Mouse (Mus musculus) monocyte, adult 5-6 weeks (primary cell): ENCODE measurements around the gene Chfr. TPM values are rescaled to one million over a fixed set of nuclear protein-coding genes. Genes with fewer than 3 reads are reported as not detected.

Source experiments
- ATAC-seq: fragments of 153-309, 156-312 bp; replicated peaks from 2 replicates; pipeline ENCODE4 v1.8.0; 2017; ENCODE audit warnings: mild to moderate bottlenecking; ENCODE audit not compliant: low TSS enrichment, insufficient number of reproducible peaks, severe bottlenecking, poor library complexity, low FRiP score
- total RNA-seq: library from RNA; stranded (forward); fragments of 200-1000, 200-491, 200-594 nt; gene quantifications from 3 replicates; pipeline ENCODE4 v1.2.3, GENCODE M21; 2017

The Chfr gene
- total RNA-seq, result 84.6 to 106 TPM (median 89.6 TPM) in 3 replicates

DNA sequence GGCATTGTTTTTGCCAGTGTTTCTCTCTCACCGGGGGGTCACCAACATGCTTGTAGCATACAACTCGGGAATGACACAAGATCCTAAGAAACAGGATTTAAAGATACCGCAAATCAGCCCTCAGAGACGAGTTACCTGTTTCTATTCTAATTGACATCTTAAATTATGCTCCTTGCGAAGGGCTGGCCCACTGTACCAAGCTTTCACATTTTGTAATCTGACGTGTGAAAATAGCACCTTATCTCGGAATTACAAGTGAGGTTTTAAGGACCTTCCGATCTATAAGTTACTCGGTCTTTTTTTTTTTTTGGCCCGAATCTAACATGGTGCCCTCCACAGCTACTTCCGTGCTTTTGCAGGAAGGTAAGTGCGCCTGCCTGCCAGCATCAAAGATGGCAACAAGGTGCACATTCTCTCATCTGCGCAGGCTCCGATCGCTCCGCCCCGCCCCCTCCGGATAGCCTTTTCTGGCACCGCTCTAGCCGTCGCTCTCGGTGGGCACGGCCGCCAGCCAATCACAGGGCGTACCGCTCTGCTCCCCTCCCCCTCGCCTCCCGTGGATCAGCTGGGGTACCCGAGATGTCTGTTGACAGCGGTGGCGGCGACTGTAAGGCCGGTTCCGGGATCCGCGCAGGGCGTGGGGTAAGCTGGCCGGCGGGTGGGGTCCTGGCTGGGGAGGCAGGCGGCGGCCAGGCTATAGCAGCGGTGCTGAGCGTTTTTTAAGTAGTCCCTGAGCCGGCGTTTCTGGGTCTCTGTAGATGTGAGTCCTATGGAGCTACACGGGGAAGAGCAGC lies at the start of gene Chfr:
TSS of gene Chfr (plus strand) at position 550 of the 794 bp plus-strand sequence.
- ATAC-seq, result peak; percentile 99

DNA sequence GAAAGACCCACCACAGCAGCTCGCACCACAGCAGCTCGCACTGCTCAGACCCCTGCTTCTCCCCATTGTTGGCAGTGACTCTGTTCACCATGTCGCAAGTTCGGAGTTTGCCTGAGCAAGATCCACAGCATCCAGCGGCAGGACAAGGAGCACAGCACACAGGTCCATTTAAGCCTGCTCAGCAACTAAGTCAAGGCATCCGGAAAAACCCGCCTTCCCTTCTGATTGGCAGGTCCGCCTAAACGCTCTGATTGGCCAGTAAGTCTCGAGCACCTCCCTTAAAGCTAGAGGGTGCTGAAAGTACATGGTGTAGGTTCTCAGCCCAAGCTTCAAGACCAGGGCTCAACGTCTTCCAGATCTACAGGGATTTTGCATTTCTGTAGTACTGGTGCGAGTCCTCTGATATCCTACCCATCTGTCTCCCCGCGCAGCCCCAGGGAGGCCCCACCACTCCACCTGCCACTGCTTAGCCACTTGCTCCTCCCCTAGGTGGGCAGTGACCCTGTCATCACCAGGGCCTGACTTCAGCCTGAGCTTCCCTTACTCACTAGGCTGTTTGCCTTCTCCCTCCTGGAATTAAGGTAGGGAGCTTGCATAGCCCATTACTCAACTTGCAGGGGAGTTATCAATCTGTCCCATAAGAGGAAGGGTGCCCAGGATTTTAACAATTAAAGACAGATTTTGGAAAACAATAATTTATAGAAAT lies 49.3 kb upstream of the Chfr start:
- no peak for ATAC-seq

DNA sequence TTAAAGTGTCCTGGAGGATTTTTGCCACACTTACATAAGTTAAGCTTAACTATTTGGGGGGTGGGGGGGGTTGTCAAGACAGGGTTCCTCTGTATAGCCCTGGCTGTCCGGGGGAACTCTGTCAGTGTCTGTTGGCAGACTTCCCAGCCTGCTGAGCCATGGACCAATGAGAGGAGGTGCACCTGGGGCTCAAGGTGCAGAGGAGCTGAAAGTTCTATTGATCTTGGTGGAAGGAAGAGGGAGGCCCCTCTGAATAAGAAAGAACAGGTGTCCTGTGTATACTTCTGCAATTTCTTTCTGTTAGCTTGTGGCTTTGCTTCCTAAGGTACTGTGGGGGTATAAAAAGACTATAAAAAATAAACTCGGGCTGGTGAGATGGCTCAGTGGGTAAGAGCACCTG lies 44.1 kb upstream of the Chfr start:
- no peak for ATAC-seq

GRCm38 (mm10) chr5:110094030-110094846 lies 41.4 kb upstream of the Chfr start, which contains the start of gene Gm35315:
TSS of gene Gm35315 (minus strand) at chr5:110094420.
- ATAC-seq, result peak; percentile 99

DNA sequence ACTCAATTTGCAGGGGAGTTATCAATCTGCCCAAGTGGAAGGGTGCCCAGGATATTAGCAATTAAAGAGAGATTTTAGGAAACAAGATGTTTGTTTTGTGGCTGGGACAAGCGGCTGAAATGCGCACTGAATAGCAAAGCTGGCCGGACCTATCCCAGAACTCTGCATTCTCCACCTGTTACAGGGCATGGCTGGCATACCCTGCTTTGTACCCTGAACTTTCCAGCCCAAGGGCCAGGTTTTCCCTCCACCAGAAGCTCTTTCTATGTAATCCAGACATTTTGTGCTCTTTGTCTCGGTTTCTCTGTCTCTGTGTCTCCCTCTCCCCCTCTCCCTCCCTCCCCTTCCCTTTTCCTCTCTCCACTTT lies 40.8 kb upstream of the Chfr start:
- ATAC-seq, result no peak

- ATAC-seq, result no peak
Observed at GRCm38 (mm10) chr5:110098991-110099477, 36.6 kb upstream of the Chfr start.

GRCm38 (mm10) chr5:110099656-110100580 lies 35.7 kb upstream of the Chfr start, which contains the start of gene Plcxd1:
TSS of gene Plcxd1 (plus strand) at chr5:110099969.
- no peak for ATAC-seq

- no peak for ATAC-seq
Observed at GRCm38 (mm10) chr5:110100921-110101631, 34.6 kb upstream of the Chfr start.

DNA sequence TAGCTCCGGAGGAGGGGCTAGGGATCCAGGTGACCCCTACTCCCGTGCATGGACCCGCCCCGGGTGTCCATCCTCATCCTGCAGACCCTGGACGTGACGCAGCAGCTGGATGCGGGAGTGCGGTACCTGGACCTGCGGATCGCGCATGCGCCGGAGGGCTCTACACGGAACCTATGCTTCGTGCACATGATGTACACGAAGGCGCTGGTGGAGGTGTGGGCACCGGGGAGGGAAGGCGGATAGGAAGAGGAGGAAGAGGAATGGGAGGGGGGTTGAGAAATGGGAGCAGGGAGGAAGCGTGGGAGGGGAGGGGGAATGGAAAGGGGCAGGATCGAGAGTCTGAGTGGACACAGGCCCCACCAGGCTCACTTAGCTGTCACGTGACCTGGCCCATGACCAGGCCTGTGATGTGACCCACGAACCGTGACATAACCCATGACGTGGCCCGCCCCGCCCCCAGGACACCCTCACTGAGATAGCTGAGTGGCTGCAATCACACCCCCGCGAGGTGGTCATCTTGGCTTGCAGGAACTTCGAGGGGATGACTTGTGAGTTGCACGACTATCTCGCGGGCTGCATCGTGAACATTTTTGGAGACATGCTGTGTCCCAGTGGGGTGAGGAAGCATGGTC lies 33.8 kb upstream of the Chfr start:
- no peak; the same call in 1 of the 2 replicates for ATAC-seq

- no peak for ATAC-seq
Observed at GRCm38 (mm10) chr5:110102429-110102828, 33.2 kb upstream of the Chfr start.

DNA sequence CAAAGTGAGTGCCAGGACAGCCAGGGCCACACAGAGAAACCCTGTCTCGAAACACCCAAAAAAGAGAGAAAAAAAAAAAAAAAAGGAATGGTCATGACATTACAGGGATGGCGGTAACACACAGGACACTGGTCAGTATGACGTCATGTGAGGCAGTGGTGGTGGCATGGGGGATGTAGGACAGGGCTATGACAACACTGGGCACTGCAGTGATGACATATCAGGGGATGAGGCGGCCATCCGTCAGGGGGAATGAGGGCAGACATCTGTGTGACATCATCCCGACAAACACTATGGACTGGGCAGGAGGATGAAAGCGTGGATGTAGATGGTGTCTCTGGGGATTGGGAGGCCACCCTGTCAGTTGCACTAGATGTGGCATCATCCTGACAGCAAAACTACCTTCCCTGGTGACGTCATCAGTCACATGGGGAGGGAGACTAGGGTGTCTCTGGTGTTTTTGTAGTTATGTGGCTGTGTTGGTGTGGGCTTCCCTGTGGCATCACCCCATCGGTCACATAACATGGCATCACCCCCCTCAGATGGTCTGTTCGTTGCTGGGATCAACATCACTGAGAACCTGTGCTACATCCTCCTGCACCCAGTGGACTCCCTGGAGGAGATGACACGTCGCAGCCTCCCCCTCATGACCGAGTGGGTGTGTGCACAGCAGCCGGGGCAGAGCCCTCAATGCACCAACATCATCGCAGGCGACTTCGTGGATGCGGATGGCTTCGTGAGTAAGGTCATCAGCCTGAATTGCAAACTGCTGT lies 32.6 kb upstream of the Chfr start:
- no peak for ATAC-seq

DNA sequence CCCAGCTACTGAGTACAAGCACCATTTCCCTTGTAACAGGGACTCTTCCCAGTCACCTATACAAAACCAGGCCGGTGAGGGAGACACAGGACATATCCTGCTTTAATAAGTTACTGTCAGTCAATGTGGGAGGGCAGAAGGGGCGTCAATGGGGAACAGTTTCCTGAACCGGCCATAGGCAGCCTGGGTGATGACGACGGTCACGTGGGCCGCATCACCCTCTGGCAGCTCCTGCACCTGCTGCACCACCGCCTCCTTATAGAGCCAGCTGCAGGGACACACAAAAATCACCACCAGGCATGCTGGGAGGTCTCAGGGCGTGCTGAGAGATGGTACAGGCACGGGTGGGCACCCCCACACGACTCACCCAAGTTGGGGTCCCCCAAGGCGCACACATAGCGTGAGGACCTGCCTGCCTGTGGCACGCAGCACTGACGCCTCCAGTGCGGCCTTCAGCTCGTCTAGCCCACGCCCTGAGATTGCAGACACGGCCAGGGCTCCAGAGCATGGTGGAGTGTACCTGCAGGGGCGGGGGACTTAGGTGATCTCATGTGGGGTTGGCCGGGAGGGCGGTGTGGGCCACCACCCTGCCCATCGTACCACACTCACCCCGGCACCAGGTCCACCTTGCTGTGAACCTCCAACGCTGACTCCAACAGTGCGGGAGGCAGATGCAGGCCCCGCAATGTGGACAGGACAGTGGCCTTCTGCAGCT lies 31.6 kb upstream of the Chfr start:
- no peak for ATAC-seq

DNA sequence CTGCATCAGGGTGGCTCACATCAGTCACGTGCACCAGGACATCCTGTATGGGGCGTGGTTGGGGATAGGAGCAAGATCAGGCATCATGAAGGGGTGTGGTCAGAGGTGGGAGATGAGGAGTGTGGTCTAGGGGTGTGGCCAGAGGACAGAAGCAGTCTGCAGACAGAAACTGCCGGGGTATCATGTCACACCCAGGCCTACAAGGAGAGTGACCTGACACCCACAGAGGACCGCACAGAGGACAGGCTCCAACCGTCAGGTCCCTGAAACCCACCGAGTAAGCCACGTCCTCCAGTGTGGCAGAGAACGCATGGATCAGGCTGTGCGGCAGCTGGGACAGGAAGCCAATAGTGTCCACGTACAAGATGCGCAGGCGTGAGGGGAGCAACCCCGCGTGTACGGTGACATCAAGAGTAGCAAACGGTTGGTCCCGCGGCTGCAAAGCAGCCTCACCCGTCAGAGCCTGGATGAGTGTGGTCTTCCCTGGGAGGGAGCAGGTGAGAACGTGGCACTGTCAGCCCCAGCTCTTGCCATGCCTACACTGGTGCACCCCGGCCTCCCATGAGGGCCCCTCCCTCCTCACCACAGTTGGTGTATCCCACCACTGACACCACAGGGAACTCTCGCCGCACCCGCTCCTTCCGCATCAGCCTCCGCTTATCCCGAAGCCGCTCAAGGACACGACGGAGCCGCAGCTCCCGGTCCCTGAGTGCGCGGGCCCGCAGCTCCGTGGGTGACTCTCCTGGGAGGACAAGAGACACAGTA lies 30.8 kb upstream of the Chfr start:
- no peak for ATAC-seq

DNA sequence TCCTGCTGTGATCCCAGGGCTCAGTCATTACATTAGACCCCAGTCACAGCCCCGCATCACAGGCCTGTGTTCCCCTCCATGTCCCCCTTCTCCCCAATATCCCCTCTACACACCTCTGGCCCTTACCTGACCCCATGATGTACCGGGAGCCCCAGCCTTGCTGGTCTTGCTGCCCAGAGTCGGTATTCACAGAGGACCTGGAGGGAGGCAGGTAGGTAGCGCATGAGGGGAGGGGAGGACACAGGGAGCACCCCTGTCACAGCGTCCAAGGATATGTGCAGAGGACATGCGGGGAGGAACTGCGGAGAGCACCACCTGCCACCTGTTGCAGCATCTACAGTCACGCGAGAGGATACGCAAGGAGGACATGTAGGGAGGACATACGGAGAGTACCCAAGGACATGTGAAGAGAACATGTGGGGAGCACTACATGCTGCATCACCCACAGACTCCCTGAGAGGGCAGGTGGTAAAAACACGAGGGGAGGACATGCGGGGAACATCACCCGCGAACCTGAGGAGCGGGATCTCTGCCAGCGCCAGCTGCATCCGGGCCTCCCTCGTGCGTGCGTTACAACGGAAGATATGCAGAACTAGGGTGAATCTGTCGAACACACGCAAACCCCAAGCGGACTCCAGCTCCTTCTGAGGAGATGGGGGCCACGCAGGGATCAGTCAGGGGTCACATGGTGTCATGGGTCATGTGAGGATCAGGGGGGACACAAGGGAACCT lies 29.3 kb upstream of the Chfr start:
- ATAC-seq, result no peak
